Mouse (Mus musculus): ENCODE results near the gene Cracr2a. TPM values are rescaled to one million over a fixed set of nuclear protein-coding genes. Genes with fewer than 3 reads are reported as not detected.

Cracr2a gene
- polyA plus RNA-seq, 2 experiments: 1.3 to 1.4 TPM

GRCm38 (mm10) chr6:127611216-127611615 lies 50.1 kb downstream of the Cracr2a start:
- no peak overlapping the region for H3K27ac ChIP-seq (replicated peaks; ENCODE audit: low read depth, low read length)
- H3K4me3 ChIP-seq (replicated peaks; ENCODE audit: low read length): no peak overlapping the region
- WGBS: 71% methylated on average over 11 of the region's 12 CpGs
- no peak for ATAC-seq (ENCODE audit: low FRiP score, low read depth)
- H3K4me2 ChIP-seq (replicated peaks; ENCODE audit: low read depth, low read length, severe bottlenecking): no peak overlapping the region
- TF ChIP-seq POLR2A (IDR thresholded peaks at IDR 0.05; ENCODE audit: borderline replicate concordance, extremely low read depth, insufficient read depth, insufficient read length): no peak
- H3K9ac ChIP-seq (ENCODE audit: low read depth, low read length, severe bottlenecking): no peak overlapping the region
- H3K36me3 ChIP-seq (ENCODE audit: control insufficient read depth, insufficient read depth, low read length): no peaks in the 10 kb centered on the region
- H3K9me3 ChIP-seq (ENCODE audit: control insufficient read depth, low read length): no peaks in the 10 kb centered on the region
- H3K4me1 ChIP-seq (ENCODE audit: control insufficient read depth, insufficient read depth, low read length): no peaks in the 10 kb centered on the region
- H3K27me3 ChIP-seq (ENCODE audit: control insufficient read depth, insufficient read depth, low read length): no peaks in the 10 kb centered on the region
- DNase-seq (ENCODE audit: low spot score): no peak

GRCm38 (mm10) chr6:127614083-127614984 lies 53.2 kb downstream of the Cracr2a start:
- Histone ChIP-seq H3K4me1 (ENCODE audit: control insufficient read depth, insufficient read depth, low read length) (no peaks in the 10 kb centered on the region), H3K9ac (ENCODE audit: low read depth, low read length, severe bottlenecking) (no peak overlapping the region), H3K27ac (replicated peaks; ENCODE audit: low read depth, low read length) (no peak overlapping the region), H3K4me3 (replicated peaks; ENCODE audit: low read length) (no peak overlapping the region), H3K36me3 (ENCODE audit: control insufficient read depth, insufficient read depth, low read length) (no peaks in the 10 kb centered on the region), H3K4me2 (replicated peaks; ENCODE audit: low read depth, low read length, severe bottlenecking) (no peak overlapping the region), H3K9me3 (ENCODE audit: control insufficient read depth, low read length) (no peaks in the 10 kb centered on the region), H3K27me3 (ENCODE audit: control insufficient read depth, insufficient read depth, low read length) (no peaks in the 10 kb centered on the region)
- TF ChIP-seq POLR2A (IDR thresholded peaks at IDR 0.05; ENCODE audit: borderline replicate concordance, extremely low read depth, insufficient read depth, insufficient read length): no peak
- 42% methylated on average over 13 of the region's 13 CpGs for WGBS
- ATAC-seq (ENCODE audit: low FRiP score, low read depth): peak; percentile 58; the same call in 1 of the 2 replicates
- DNase-seq (ENCODE audit: low spot score): peak; percentile 20

GRCm38 (mm10) chr6:127616623-127617022 lies 55.5 kb downstream of the Cracr2a start:
- no peaks in the 10 kb centered on the region for H3K36me3 ChIP-seq (ENCODE audit: control insufficient read depth, insufficient read depth, low read length)
- ATAC-seq (ENCODE audit: low FRiP score, low read depth): no peak
- H3K9me3 ChIP-seq (ENCODE audit: control insufficient read depth, low read length): no peaks in the 10 kb centered on the region
- TF ChIP-seq POLR2A (IDR thresholded peaks at IDR 0.05; ENCODE audit: borderline replicate concordance, extremely low read depth, insufficient read depth, insufficient read length): no peak
- H3K9ac ChIP-seq (ENCODE audit: low read depth, low read length, severe bottlenecking): no peak overlapping the region
- H3K27me3 ChIP-seq (ENCODE audit: control insufficient read depth, insufficient read depth, low read length): no peaks in the 10 kb centered on the region
- H3K4me1 ChIP-seq (ENCODE audit: control insufficient read depth, insufficient read depth, low read length): no peaks in the 10 kb centered on the region
- H3K27ac ChIP-seq (replicated peaks; ENCODE audit: low read depth, low read length): no peak overlapping the region
- H3K4me3 ChIP-seq (replicated peaks; ENCODE audit: low read length): no peak overlapping the region
- no peak for DNase-seq (ENCODE audit: low spot score)
- 95% methylated on average over 1 of the region's 1 CpGs for WGBS
- no peak overlapping the region for H3K4me2 ChIP-seq (replicated peaks; ENCODE audit: low read depth, low read length, severe bottlenecking)

- no peak for TF ChIP-seq POLR2A (IDR thresholded peaks at IDR 0.05; ENCODE audit: borderline replicate concordance, extremely low read depth, insufficient read depth, insufficient read length)
- no peak for ATAC-seq (ENCODE audit: low FRiP score, low read depth)
- WGBS: 35% methylated on average over 10 of the region's 10 CpGs
- no peaks in the 10 kb centered on the region for H3K36me3 ChIP-seq (ENCODE audit: control insufficient read depth, insufficient read depth, low read length)
- H3K27me3 ChIP-seq (ENCODE audit: control insufficient read depth, insufficient read depth, low read length): no peaks in the 10 kb centered on the region
- no peaks in the 10 kb centered on the region for H3K9me3 ChIP-seq (ENCODE audit: control insufficient read depth, low read length)
- H3K4me2 ChIP-seq (replicated peaks; ENCODE audit: low read depth, low read length, severe bottlenecking): 0 out of 2 replicates have a peak overlapping the region, but pooled peaks have one; percentile 17
- H3K4me3 ChIP-seq (replicated peaks; ENCODE audit: low read length): no peak overlapping the region
- H3K27ac ChIP-seq (replicated peaks; ENCODE audit: low read depth, low read length): no peak overlapping the region
- H3K4me1 ChIP-seq (ENCODE audit: control insufficient read depth, insufficient read depth, low read length): no peaks in the 10 kb centered on the region
- H3K9ac ChIP-seq (ENCODE audit: low read depth, low read length, severe bottlenecking): no peak overlapping the region
- peak; percentile 22 for DNase-seq (ENCODE audit: low spot score)
These were observed 56.3 kb downstream of the Cracr2a start for GRCm38 (mm10) chr6:127617258-127618025.

- no peak overlapping the region for H3K4me2 ChIP-seq (replicated peaks; ENCODE audit: low read depth, low read length, severe bottlenecking)
- H3K4me3 ChIP-seq (replicated peaks; ENCODE audit: low read length): no peak overlapping the region
- no peaks in the 10 kb centered on the region for H3K36me3 ChIP-seq (ENCODE audit: control insufficient read depth, insufficient read depth, low read length)
- H3K4me1 ChIP-seq (ENCODE audit: control insufficient read depth, insufficient read depth, low read length): no peaks in the 10 kb centered on the region
- no peak for ATAC-seq (ENCODE audit: low FRiP score, low read depth)
- no peak for TF ChIP-seq POLR2A (IDR thresholded peaks at IDR 0.05; ENCODE audit: borderline replicate concordance, extremely low read depth, insufficient read depth, insufficient read length)
- no peaks in the 10 kb centered on the region for H3K9me3 ChIP-seq (ENCODE audit: control insufficient read depth, low read length)
- no peak overlapping the region for H3K9ac ChIP-seq (ENCODE audit: low read depth, low read length, severe bottlenecking)
- no peak for DNase-seq (ENCODE audit: low spot score)
- H3K27ac ChIP-seq (replicated peaks; ENCODE audit: low read depth, low read length): no peak overlapping the region
- 50% methylated on average over 4 of the region's 4 CpGs for WGBS
- H3K27me3 ChIP-seq (ENCODE audit: control insufficient read depth, insufficient read depth, low read length): no peaks in the 10 kb centered on the region
These were observed 57.5 kb downstream of the Cracr2a start for GRCm38 (mm10) chr6:127618686-127619085.
